Mouse (Mus musculus): ENCODE results near the gene Spag5.

Spag5 gene

GRCm38 (mm10) chr11:78324000-78324785 lies 22.9 kb downstream of the Spag5 start:
- no peak for DNase-seq

- DNase-seq, result no peak
Observed at GRCm38 (mm10) chr11:78324965-78325364, 23.6 kb downstream of the Spag5 start.

- DNase-seq, result no peak
Observed at GRCm38 (mm10) chr11:78327215-78327614, 25.9 kb downstream of the Spag5 start.

GRCm38 (mm10) chr11:78327634-78328511 lies 26.5 kb downstream of the Spag5 start, which contains the start of gene Pigs:
Pigs (plus strand) TSS chr11:78328415.
- peak; percentile 98 for DNase-seq

- DNase-seq, result no peak
Observed at GRCm38 (mm10) chr11:78328512-78329056, 27.3 kb downstream of the Spag5 start.

- DNase-seq, result no peak
Observed at GRCm38 (mm10) chr11:78332676-78333075, 31.3 kb downstream of the Spag5 start.

GRCm38 (mm10) chr11:78333992-78334391 lies 32.7 kb downstream of the Spag5 start:
- DNase-seq, result no peak

GRCm38 (mm10) chr11:78337040-78337439 lies 35.7 kb downstream of the Spag5 start:
- no peak for DNase-seq

- no peak for DNase-seq
Observed at GRCm38 (mm10) chr11:78341702-78342101, 40.4 kb downstream of the Spag5 start.

- peak; percentile 89 for DNase-seq
Observed at GRCm38 (mm10) chr11:78343381-78344327, 42.3 kb downstream of the Spag5 start, which contains the start of gene Unc119. Unc119 (plus strand) TSS chr11:78343482.

- peak; percentile 79 for DNase-seq
Observed at GRCm38 (mm10) chr11:78344328-78344889, 43.1 kb downstream of the Spag5 start.

- DNase-seq, result peak; percentile 48
Observed at GRCm38 (mm10) chr11:78344890-78345715, 43.8 kb downstream of the Spag5 start.

- peak; percentile 36 for DNase-seq
Observed at GRCm38 (mm10) chr11:78345801-78346200, 44.5 kb downstream of the Spag5 start.

GRCm38 (mm10) chr11:78346326-78347069 lies 45.2 kb downstream of the Spag5 start:
- DNase-seq, result no peak

GRCm38 (mm10) chr11:78347070-78347754 lies 45.9 kb downstream of the Spag5 start:
- DNase-seq, result peak; percentile 83

- no peak for DNase-seq
Observed at GRCm38 (mm10) chr11:78347908-78348307, 46.6 kb downstream of the Spag5 start.

GRCm38 (mm10) chr11:78348474-78348873 lies 47.1 kb downstream of the Spag5 start:
- DNase-seq, result no peak

- no peak for DNase-seq
Observed at GRCm38 (mm10) chr11:78349441-78350358, 48.4 kb downstream of the Spag5 start.

Measured in liver (tissue).